Mouse (Mus musculus): ENCODE measurements around the gene Fam83g.

GRCm38 (mm10) chr11:61719387-61719786, 35.5 kb downstream of the Fam83g start:
- no peak for TF ChIP-seq POLR2A (IDR thresholded peaks at IDR 0.05; ENCODE audit: insufficient read depth, low read depth, low read length)
- TF ChIP-seq CTCF (IDR thresholded peaks at IDR 0.05; ENCODE audit: insufficient read depth, low read depth, low read length): no peak
